Mouse (Mus musculus) intestine, postnatal 0 days (tissue): ENCODE measurements at regions not wholly inside any gene's neighbourhood (a gene's known extent, or its start where the extent isn't known, plus 50 kb on each side); places are given as distances from the start of the nearest gene placed in this dataset.

ENCODE experiments used
- ATAC-seq: fragments of 200-750 bp; cut with Nextera tagmentation; 2 replicates; pipeline ENCODE4 v1.8.0; 2017; ENCODE audit warnings: mild to moderate bottlenecking, moderate TSS enrichment, moderate library complexity
- H3K27ac ChIP-seq: fragments of 300-500 bp; sonication (generic); 2 replicates; pipeline ENCODE4 v1.5.1; 2014; ENCODE audit warnings: mild to moderate bottlenecking, low read depth, low read length, moderate library complexity
- H3K27me3 ChIP-seq: fragments of 300-500 bp; sonication (generic); replicated peaks from 2 replicates; pipeline ENCODE4 v1.6.1; 2014; ENCODE audit warnings: low read length, mixed read lengths; ENCODE audit not compliant: control insufficient read depth, insufficient read depth
- H3K36me3 ChIP-seq: fragments of 300-500 bp; sonication (generic); 2 replicates; pipeline ENCODE4 v1.6.1; 2014; ENCODE audit warnings: mild to moderate bottlenecking, moderate library complexity; ENCODE audit not compliant: control insufficient read depth, insufficient read depth
- H3K4me1 ChIP-seq: fragments of 300-500 bp; sonication (generic); replicated peaks from 2 replicates; pipeline ENCODE4 v1.6.1; 2014; ENCODE audit warnings: antibody characterized with exemption, low read length, mixed read lengths; ENCODE audit not compliant: control insufficient read depth, insufficient read depth
- H3K4me2 ChIP-seq: fragments of 300-500 bp; sonication (generic); replicated peaks from 2 replicates; pipeline ENCODE4 v1.6.1; 2014; ENCODE audit warnings: low read depth, mild to moderate bottlenecking, moderate library complexity
- H3K4me3 ChIP-seq: fragments of 300-500 bp; sonication (generic); 2 replicates; pipeline ENCODE4 v1.5.1; 2014; ENCODE audit warnings: low read depth, low read length
- H3K9ac ChIP-seq: fragments of 300-500 bp; sonication (generic); 2 replicates; pipeline ENCODE4 v1.6.1; 2014; ENCODE audit warnings: mild to moderate bottlenecking, low read depth, low read length
- H3K9me3 ChIP-seq: fragments of 300-500 bp; sonication (generic); 2 replicates; pipeline ENCODE4 v1.6.1; 2016; ENCODE audit warnings: mixed run types; ENCODE audit not compliant: control insufficient read depth
- CTCF ChIP-seq: sonication (generic); IDR thresholded peaks from 2 replicates; pipeline ENCODE4 v1.5.1; 2016; ENCODE audit warnings: low read depth, mild to moderate bottlenecking, control low read depth, antibody characterized with exemption, moderate library complexity
- WGBS: fragments of 180-500 bp; shearing (Covaris S2); extraction: QIAGEN DNeasy Blood & Tissue Kit; methylation state at CpG from one replicate; pipeline ENCODE4 v1.1.7; 2014; 5-methylcytosine and 5-hydroxymethylcytosine counted together

DNA sequence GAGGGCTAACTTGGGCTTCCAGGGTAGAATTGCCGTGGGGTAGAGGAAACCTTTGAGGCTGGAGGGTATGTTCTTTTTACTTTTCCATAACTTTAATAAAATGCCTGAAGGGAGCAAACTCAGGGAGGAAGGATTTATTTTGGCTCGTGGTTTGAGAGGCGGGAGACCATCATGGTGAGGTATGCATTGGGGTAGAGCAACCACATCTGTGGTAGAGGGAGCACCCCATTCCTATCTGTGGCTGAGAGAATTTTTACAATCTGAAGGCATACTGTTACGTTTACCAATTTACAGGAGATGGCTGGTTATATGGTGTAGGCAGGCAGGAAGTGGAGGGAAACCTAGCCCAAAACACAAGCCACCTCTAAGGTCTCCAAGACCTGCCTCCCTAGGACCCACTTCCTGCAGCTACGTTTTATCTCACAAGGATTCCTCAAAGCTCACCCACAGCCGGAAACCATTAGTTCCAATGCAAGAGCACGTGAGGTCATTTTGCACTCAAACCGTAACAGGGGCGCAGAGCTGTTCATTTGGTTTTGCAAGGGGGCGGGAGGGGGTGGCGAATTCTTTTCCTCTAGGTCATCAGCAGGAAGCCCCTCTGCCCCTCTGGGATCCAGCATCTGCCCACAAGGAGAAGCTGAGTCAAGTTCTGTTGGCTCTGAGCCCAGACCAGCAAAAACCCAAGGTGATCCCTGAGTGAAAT is 224.7 kb upstream of the Ankrd55 start:
- Histone ChIP-seq H3K4me1 (no peaks in the 10 kb centered on the region), H3K9me3 (no peaks in the 10 kb centered on the region), H3K27ac (no peak overlapping the region), H3K36me3 (no peaks in the 10 kb centered on the region), H3K9ac (no peak overlapping the region), H3K4me2 (no peak overlapping the region), H3K4me3 (no peak overlapping the region), H3K27me3 (no peaks in the 10 kb centered on the region)
- TF ChIP-seq CTCF, result no peak
- 71% methylated on average over 11 of the region's 11 CpGs for WGBS
- no peak for ATAC-seq

DNA sequence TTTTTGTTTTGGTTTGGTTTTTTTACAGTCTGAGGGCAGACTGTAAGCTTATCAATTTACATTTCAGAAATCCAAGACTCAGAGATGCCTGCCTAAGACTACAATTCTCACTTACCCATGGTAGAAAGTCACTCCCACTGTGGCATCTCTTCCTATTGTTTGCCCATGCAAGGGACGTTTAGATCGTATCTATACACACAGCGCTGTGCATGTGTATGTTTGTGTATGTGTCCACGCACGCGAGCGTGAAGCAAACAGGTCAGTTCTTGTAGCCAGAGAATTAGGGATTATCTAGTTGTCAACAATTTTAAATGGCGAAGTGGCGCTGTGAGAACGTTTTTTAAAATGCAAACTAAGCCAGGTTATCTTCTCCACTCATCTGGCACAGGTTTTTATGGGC is 223.6 kb upstream of the Ankrd55 start:
- Histone ChIP-seq H3K27me3 (no peaks in the 10 kb centered on the region), H3K4me3 (no peak overlapping the region), H3K9ac (no peak overlapping the region), H3K9me3 (no peaks in the 10 kb centered on the region), H3K4me2 (no peak overlapping the region), H3K36me3 (no peaks in the 10 kb centered on the region), H3K4me1 (no peaks in the 10 kb centered on the region), H3K27ac (no peak overlapping the region)
- no peak for TF ChIP-seq CTCF
- 71% methylated on average over 10 of the region's 10 CpGs for WGBS
- ATAC-seq, result no peak

DNA sequence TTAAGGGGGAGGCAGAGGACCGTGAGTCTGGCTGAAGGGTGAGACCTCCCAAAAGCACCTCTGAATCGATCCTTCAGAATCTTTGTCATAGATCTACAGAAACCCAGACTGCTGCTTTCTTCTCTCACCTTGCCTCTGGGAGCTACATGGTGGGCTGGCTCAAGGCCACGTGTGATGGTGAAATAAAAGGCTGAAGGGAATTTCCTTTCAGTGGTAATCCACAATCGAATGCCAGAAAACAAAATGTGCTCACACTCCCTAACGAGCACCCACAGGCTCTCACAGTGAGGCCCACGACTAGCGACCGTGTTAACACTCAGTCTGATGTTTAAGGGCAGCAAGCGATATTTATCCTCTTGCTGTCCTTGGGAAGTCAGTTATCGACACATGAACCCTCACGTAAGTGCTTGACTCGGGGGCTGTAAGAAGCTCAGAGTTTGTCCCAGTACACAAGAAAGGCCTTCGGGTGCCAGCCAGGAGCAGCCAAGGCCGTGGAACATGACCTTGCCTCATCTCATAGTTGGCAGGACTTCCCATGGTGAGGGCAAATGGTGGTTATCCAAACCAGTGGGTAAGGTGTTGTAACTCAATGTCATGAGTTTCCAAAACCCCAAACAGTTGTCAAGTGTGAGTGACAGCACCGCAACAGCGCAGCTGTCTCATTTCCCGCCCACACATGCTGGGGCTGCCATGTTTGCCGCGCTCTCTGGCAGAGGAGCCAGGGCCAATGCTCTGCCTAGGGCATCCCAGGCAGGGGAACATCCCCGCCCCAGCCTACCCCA is 221.0 kb upstream of the Ankrd55 start:
- Histone ChIP-seq H3K4me2 (no peak overlapping the region), H3K4me3 (no peak overlapping the region), H3K27ac (no peak overlapping the region), H3K9ac (no peak overlapping the region), H3K36me3 (no peaks in the 10 kb centered on the region), H3K9me3 (no peaks in the 10 kb centered on the region), H3K27me3 (no peaks in the 10 kb centered on the region), H3K4me1 (no peaks in the 10 kb centered on the region)
- WGBS, result 85% methylated on average over 20 of the region's 20 CpGs
- no peak for ATAC-seq
- TF ChIP-seq CTCF, result no peak

DNA sequence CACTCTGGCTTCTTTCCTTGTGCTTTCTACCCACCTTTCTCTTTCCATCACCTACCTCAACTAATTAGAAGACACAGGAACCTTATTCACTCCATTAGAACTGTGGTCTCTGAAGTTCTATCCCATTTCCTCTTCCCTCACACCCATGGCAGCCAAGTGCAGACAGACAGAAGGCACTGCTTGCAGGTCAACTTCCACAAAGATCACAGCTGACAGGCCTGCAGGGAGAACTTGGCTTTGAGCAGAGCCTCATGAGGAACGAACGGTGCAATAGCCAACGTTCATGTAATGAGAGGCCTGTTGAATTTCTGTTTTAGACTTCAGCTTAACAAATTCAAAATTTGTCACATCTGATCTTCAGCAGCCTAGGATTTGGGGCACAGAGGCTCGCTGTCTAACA is 217.5 kb upstream of the Ankrd55 start:
- H3K27me3 ChIP-seq, result no peaks in the 10 kb centered on the region
- H3K36me3 ChIP-seq, result no peaks in the 10 kb centered on the region
- H3K4me2 ChIP-seq, result no peak overlapping the region
- WGBS, result 85% methylated on average over 4 of the region's 4 CpGs
- no peak for ATAC-seq
- no peak overlapping the region for H3K9ac ChIP-seq
- H3K4me3 ChIP-seq, result no peak overlapping the region
- TF ChIP-seq CTCF, result no peak
- no peaks in the 10 kb centered on the region for H3K4me1 ChIP-seq
- no peaks in the 10 kb centered on the region for H3K9me3 ChIP-seq
- no peak overlapping the region for H3K27ac ChIP-seq

DNA sequence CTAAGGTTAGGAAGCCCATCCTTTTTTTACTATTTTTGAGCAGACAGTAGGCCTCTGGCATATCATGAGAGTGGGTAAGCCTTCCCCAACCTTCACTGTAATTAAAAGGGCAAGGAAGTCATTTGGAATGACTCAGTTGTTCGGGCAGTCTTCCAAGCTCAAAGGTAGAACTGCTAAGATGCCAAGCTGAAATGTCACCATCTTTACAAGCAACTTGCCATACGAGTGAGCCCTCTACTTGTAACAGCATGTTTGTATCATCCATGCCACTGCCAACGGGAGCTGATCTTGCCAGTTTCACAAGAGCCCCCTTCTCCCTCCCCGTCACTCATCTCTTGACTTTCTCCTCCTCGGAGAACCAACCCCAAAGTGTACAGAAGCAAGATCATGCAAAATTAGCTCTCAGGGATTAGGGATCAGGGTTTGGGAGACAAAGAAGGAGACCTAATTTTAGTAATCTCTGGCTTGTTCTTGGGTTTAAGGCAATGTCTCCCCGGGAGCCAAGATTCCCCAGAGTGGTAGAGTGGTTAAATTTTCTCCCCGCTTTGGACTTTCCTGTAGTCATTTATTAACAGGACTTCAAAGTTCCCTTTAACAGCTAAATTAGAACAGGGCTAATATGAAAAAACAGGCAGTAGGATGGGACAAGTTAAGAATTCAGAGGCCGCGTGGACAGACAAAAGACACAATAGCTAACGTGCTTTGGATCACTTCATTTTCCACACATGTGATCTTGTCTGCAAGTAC is 216.9 kb upstream of the Ankrd55 start:
- no peak for TF ChIP-seq CTCF
- no peak for ATAC-seq
- H3K4me3 ChIP-seq, result no peak overlapping the region
- no peaks in the 10 kb centered on the region for H3K27me3 ChIP-seq
- WGBS, result 65% methylated on average over 10 of the region's 10 CpGs
- H3K9ac ChIP-seq, result no peak overlapping the region
- H3K27ac ChIP-seq, result no peak overlapping the region
- no peaks in the 10 kb centered on the region for H3K4me1 ChIP-seq
- no peaks in the 10 kb centered on the region for H3K36me3 ChIP-seq
- no peak overlapping the region for H3K4me2 ChIP-seq
- H3K9me3 ChIP-seq, result no peaks in the 10 kb centered on the region

DNA sequence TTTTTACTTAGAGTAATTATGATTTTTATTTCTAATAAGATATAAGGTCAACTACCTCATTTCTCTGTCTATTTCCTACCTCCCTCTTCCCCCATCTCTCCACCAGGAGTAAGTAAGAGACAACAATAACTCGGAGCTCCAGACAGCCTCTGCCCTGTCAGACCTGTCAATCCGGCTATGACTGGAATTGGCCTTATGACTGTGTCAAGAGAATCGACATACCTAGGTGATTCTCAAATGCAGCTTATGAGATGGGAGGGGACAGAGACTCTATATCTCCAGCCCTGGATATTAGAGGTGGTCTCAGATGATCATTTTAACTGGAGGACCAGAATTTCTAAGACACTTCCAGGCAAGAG is 216.3 kb upstream of the Ankrd55 start:
- H3K4me2 ChIP-seq, result no peak overlapping the region
- no peaks in the 10 kb centered on the region for H3K4me1 ChIP-seq
- no peak overlapping the region for H3K27ac ChIP-seq
- no peak overlapping the region for H3K9ac ChIP-seq
- no peak overlapping the region for H3K4me3 ChIP-seq
- H3K27me3 ChIP-seq, result no peaks in the 10 kb centered on the region
- no peaks in the 10 kb centered on the region for H3K9me3 ChIP-seq
- no peak for TF ChIP-seq CTCF
- 48% methylated on average over 3 of the region's 3 CpGs for WGBS
- H3K36me3 ChIP-seq, result no peaks in the 10 kb centered on the region
- no peak for ATAC-seq
